Mouse (Mus musculus) stomach, embryonic 15.5 days (tissue): ENCODE measurements at regions not wholly inside any gene's neighbourhood (a gene's known extent, or its start where the extent isn't known, plus 50 kb on each side); places are given as distances from the start of the nearest gene placed in this dataset.
A peak's percentile ranks its signal among the peaks of the same experiment; 100 is the strongest.

Experiments
- ATAC-seq: fragments of 200-750 bp; cut with Nextera tagmentation; 2 replicates; pipeline ENCODE4 v1.8.0; 2017; ENCODE audit warnings: low read depth, moderate number of reproducible peaks, moderate TSS enrichment; ENCODE audit not compliant: insufficient read depth, low FRiP score
- H3K27ac ChIP-seq: fragments of 300-500 bp; sonication (generic); 2 replicates; pipeline ENCODE4 v1.5.1; 2015; ENCODE audit warnings: mild to moderate bottlenecking, inconsistent platforms
- H3K27me3 ChIP-seq: fragments of 300-500 bp; sonication (generic); replicated peaks from 2 replicates; pipeline ENCODE4 v1.6.1; 2015; ENCODE audit warnings: inconsistent platforms
- H3K36me3 ChIP-seq: fragments of 300-500 bp; sonication (generic); 2 replicates; pipeline ENCODE4 v1.6.1; 2015; ENCODE audit warnings: inconsistent platforms
- H3K4me1 ChIP-seq: fragments of 300-500 bp; sonication (generic); 2 replicates; pipeline ENCODE4 v1.6.1; 2015; ENCODE audit warnings: inconsistent platforms
- H3K4me2 ChIP-seq: fragments of 300-500 bp; sonication (generic); 2 replicates; pipeline ENCODE4 v1.6.1; 2015; ENCODE audit warnings: mild to moderate bottlenecking, inconsistent platforms
- H3K4me3 ChIP-seq: fragments of 300-500 bp; sonication (generic); replicated peaks from 2 replicates; pipeline ENCODE4 v1.5.1; 2015; ENCODE audit warnings: inconsistent platforms
- H3K9ac ChIP-seq: fragments of 300-500 bp; sonication (generic); 2 replicates; pipeline ENCODE4 v1.6.1; 2015; ENCODE audit warnings: inconsistent platforms
- H3K9me3 ChIP-seq: fragments of 300-500 bp; sonication (generic); 2 replicates; pipeline ENCODE4 v1.6.1; 2016; ENCODE audit warnings: inconsistent platforms
- WGBS: fragments of 180-500 bp; shearing (Covaris S2); methylation state at CpG from one replicate; pipeline ENCODE4 v1.1.7; 2015; 5-methylcytosine and 5-hydroxymethylcytosine counted together

GRCm38 (mm10) chr4:93493326-93493725 lies 158.0 kb upstream of the Tusc1 start:
- H3K27me3 ChIP-seq: no peaks in the 10 kb centered on the region
- ATAC-seq: no peak
- no peak overlapping the region for H3K4me3 ChIP-seq
- H3K36me3 ChIP-seq: no peaks in the 10 kb centered on the region
- no peak overlapping the region for H3K4me2 ChIP-seq
- no peaks in the 10 kb centered on the region for H3K9me3 ChIP-seq
- H3K9ac ChIP-seq: no peak overlapping the region
- no peak overlapping the region for H3K27ac ChIP-seq
- no peaks in the 10 kb centered on the region for H3K4me1 ChIP-seq

DNA sequence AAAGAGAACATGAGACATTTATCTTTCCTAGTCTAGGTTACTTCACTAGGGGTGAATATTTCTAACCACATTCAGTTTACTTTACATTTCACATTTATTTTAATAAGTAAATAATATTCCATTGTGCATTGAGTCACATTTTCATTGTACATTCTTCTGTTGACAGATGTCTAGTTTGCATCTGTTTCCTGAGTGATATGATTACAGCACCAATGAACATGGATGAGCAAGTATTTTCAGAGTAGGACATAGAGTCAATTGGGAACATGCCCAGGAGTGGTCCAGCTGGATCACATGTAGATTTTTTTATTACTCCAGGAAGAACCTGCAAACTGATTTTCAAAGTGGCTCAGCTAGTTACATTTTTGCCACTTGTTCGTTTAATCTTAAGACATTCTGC lies 153.3 kb upstream of the Tusc1 start:
- Histone ChIP-seq H3K4me1 (no peaks in the 10 kb centered on the region), H3K4me3 (no peak overlapping the region), H3K4me2 (no peak overlapping the region), H3K27me3 (no peaks in the 10 kb centered on the region), H3K36me3 (no peaks in the 10 kb centered on the region), H3K9me3 (no peaks in the 10 kb centered on the region), H3K9ac (no peak overlapping the region), H3K27ac (no peak overlapping the region)
- 77% methylated on average over 1 of the region's 1 CpGs for WGBS
- no peak for ATAC-seq

DNA sequence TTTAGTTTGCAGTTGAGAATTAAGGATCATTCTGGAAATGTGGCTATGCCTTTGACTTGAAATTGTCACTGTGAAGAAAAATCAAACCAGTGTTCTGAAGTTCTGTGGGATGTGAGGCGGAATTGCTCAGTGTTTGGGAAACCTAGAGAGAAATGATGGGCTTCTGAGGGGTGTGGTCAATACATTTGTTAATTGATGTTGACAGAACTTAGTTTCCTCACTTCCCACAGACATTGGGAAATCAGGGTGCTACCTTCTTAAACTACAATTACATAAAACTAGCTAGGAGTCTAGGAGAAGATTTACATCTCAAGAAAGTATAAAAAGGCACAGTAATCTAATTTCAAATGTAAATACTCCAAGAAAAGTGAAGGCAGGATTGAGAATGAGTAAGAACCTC lies 151.1 kb upstream of the Tusc1 start:
- H3K36me3 ChIP-seq: no peaks in the 10 kb centered on the region
- H3K27me3 ChIP-seq: no peaks in the 10 kb centered on the region
- no peak for ATAC-seq
- H3K4me3 ChIP-seq: no peak overlapping the region
- no peak overlapping the region for H3K9ac ChIP-seq
- H3K4me1 ChIP-seq: no peaks in the 10 kb centered on the region
- H3K27ac ChIP-seq: no peak overlapping the region
- H3K9me3 ChIP-seq: no peaks in the 10 kb centered on the region
- 69% methylated on average over 1 of the region's 1 CpGs for WGBS
- no peak overlapping the region for H3K4me2 ChIP-seq

DNA sequence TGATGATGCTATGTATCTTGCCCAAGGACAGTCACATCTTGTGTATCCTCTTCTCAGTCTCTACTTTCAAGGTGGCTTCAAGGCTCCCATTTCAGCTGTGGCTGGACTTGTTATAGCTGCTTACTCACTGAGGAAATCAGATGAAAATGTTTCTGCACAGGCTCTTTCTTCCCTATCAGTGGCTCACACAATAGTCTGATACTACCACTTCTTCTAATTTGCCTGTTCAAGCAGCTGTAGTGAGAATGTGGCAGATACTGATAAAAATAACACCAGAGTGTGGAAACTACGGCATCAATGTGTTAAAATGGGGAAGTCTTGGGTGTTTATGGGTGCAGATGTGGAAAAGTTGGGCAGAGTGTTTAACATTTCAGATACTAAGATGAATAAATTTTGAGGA lies 145.9 kb upstream of the Tusc1 start:
- H3K4me1 ChIP-seq: no peaks in the 10 kb centered on the region
- whole genome bisulfite sequencing: 77% methylated on average over 1 of the region's 1 CpGs
- no peaks in the 10 kb centered on the region for H3K27me3 ChIP-seq
- peak; percentile 85 for ATAC-seq
- no peak overlapping the region for H3K4me2 ChIP-seq
- H3K4me3 ChIP-seq: no peak overlapping the region
- no peak overlapping the region for H3K27ac ChIP-seq
- no peaks in the 10 kb centered on the region for H3K9me3 ChIP-seq
- H3K36me3 ChIP-seq: no peaks in the 10 kb centered on the region
- H3K9ac ChIP-seq: no peak overlapping the region

GRCm38 (mm10) chr4:93477189-93477767 lies 142.0 kb upstream of the Tusc1 start:
- ATAC-seq: no peak
- Histone ChIP-seq H3K4me2 (no peak overlapping the region), H3K9me3 (no peaks in the 10 kb centered on the region), H3K27ac (no peak overlapping the region), H3K9ac (no peak overlapping the region), H3K27me3 (no peaks in the 10 kb centered on the region), H3K4me1 (no peaks in the 10 kb centered on the region), H3K36me3 (no peaks in the 10 kb centered on the region), H3K4me3 (no peak overlapping the region)

DNA sequence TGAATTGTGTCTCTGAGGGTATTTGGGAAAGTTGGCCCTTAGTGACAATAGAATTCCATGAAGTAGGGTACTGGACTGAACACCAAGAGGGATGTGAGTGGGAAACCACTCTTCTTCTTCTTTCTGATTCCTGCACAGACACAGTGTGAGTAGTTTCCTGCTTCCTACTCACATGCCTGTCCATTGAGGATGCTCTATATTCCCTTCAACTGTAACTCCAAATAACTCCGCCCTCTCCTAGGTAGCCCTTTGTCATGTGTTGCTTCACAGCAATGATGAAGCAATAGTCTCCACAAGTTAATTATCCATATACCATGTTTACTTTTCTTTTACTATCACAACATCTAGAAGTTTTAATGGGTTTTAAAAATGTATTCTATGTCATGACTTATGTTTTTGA lies 132.7 kb upstream of the Tusc1 start:
- Histone ChIP-seq H3K4me3 (no peak overlapping the region), H3K4me1 (no peaks in the 10 kb centered on the region), H3K27me3 (no peaks in the 10 kb centered on the region), H3K27ac (no peak overlapping the region), H3K9me3 (no peaks in the 10 kb centered on the region), H3K36me3 (no peaks in the 10 kb centered on the region), H3K9ac (no peak overlapping the region), H3K4me2 (no peak overlapping the region)
- no peak for ATAC-seq
- WGBS: 97% methylated on average over 1 of the region's 1 CpGs

GRCm38 (mm10) chr4:93467424-93467823 lies 132.1 kb upstream of the Tusc1 start:
- Histone ChIP-seq H3K4me2 (no peak overlapping the region), H3K9me3 (no peaks in the 10 kb centered on the region), H3K36me3 (no peaks in the 10 kb centered on the region), H3K27me3 (no peaks in the 10 kb centered on the region), H3K9ac (no peak overlapping the region), H3K27ac (no peak overlapping the region), H3K4me1 (no peaks in the 10 kb centered on the region), H3K4me3 (no peak overlapping the region)
- WGBS: 62% methylated on average over 1 of the region's 1 CpGs
- no peak for ATAC-seq

- Histone ChIP-seq H3K27ac (no peak overlapping the region), H3K4me3 (no peak overlapping the region), H3K4me1 (no peaks in the 10 kb centered on the region), H3K4me2 (no peak overlapping the region), H3K27me3 (no peaks in the 10 kb centered on the region), H3K9me3 (no peaks in the 10 kb centered on the region), H3K36me3 (no peaks in the 10 kb centered on the region), H3K9ac (no peak overlapping the region)
- WGBS: 46% methylated on average over 3 of the region's 3 CpGs
- no peak for ATAC-seq
These were observed 116.0 kb upstream of the Tusc1 start for GRCm38 (mm10) chr4:93451357-93451756.

- Histone ChIP-seq H3K9me3 (no peaks in the 10 kb centered on the region), H3K4me3 (no peak overlapping the region), H3K27me3 (no peaks in the 10 kb centered on the region), H3K9ac (no peak overlapping the region), H3K27ac (no peak overlapping the region), H3K4me2 (no peak overlapping the region), H3K4me1 (no peaks in the 10 kb centered on the region), H3K36me3 (no peaks in the 10 kb centered on the region)
- WGBS: 96% methylated on average over 1 of the region's 1 CpGs
- ATAC-seq: no peak
These were observed 115.5 kb upstream of the Tusc1 start for GRCm38 (mm10) chr4:93450831-93451230.

GRCm38 (mm10) chr4:93444666-93445065 lies 109.4 kb upstream of the Tusc1 start:
- Histone ChIP-seq H3K27ac (no peak overlapping the region), H3K9ac (no peak overlapping the region), H3K9me3 (no peaks in the 10 kb centered on the region), H3K36me3 (no peaks in the 10 kb centered on the region), H3K27me3 (no peaks in the 10 kb centered on the region), H3K4me3 (no peak overlapping the region), H3K4me1 (no peaks in the 10 kb centered on the region), H3K4me2 (no peak overlapping the region)
- ATAC-seq: no peak

DNA sequence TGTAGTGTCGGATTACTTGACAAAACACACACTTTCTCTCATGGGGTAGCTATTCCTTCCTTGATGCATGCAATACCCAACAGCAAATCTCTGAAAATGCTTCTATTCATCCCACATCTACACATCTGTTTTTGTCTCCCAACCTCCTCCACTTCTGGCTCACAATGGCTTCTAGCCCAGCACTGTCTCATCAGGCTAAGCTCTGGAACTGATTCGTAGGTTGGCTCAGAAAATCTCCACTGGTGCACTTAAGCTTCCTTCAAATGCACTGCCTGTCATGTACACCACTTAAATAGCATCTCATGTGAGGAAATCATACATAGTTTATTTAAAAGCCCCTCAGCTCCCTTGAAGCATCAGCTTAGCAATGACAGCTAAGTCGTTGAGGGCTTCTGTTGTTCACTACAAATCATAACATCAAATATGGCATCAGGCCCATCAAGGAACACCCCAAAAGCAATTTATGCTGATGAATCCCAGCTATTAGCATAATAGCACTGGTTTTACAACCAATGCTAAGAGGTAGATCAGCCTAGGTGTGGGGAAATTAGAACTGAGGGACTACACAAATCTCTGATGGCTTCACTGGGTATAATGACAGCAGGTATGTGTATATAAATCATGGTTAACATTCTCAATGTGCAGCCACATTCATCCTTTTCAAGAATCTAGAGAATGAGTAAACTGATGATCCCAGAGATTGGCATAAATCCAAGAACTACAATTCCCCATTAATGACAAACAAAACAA lies 103.5 kb upstream of the Tusc1 start:
- Histone ChIP-seq H3K27ac (no peak overlapping the region), H3K4me1 (no peaks in the 10 kb centered on the region), H3K9me3 (no peaks in the 10 kb centered on the region), H3K27me3 (no peaks in the 10 kb centered on the region), H3K4me3 (no peak overlapping the region), H3K9ac (no peak overlapping the region), H3K36me3 (no peaks in the 10 kb centered on the region), H3K4me2 (no peak overlapping the region)
- ATAC-seq: no peak
- 54% methylated on average over 3 of the region's 3 CpGs for WGBS

DNA sequence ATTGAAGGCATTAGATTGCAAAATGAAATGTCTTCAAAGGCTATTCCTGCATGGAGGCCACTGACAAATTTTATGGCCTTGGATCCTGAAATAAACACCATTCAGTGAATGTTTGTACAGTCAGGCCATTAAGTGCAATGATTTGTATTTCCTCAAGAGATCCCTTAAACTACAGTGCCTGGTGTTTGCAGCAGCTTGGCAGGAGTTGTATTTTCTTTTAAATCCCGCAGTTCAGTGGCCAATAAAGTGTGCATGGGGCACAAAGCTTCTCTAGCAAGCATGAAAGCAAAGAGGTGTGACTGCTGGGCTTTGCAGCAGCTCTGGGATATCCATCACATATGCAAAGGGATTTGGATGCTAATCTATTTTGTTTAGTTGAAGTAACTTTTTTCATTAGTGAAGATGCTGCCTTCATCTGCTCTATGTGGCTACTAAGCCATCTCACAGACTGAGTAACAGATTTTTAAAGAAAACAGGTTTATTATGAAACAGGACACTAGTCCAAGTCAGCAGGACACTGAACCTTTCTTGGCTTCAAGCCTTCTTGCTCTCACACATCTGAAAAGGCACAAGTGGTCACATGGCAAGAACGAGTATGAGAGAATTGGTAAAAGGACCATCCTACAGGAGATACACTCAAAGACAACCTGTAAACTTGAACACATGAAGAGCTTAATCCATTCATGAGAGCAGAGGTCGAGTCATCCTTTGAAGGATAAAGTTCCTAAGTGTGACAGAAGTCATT lies 102.2 kb upstream of the Tusc1 start:
- Histone ChIP-seq H3K4me2 (no peak overlapping the region), H3K27me3 (no peaks in the 10 kb centered on the region), H3K4me1 (no peaks in the 10 kb centered on the region), H3K36me3 (no peaks in the 10 kb centered on the region), H3K4me3 (no peak overlapping the region), H3K9ac (no peak overlapping the region), H3K27ac (no peak overlapping the region), H3K9me3 (no peaks in the 10 kb centered on the region)
- 39% methylated on average over 3 of the region's 3 CpGs for WGBS
- ATAC-seq: no peak
